Mouse (Mus musculus) neural tube, embryonic 13.5 days (tissue): ENCODE measurements at regions not wholly inside any gene's neighbourhood (a gene's known extent, or its start where the extent isn't known, plus 50 kb on each side); places are given as distances from the start of the nearest gene placed in this dataset.
A peak's percentile ranks its signal among the peaks of the same experiment; 100 is the strongest.

Experiments
- ATAC-seq: fragments of 200-750 bp; cut with Nextera tagmentation; 2 replicates; pipeline ENCODE4 v1.8.0; 2017; ENCODE audit warnings: low read depth, mild to moderate bottlenecking, moderate TSS enrichment, moderate library complexity
- H3K27ac ChIP-seq: fragments of 300-500 bp; sonication (generic); replicated peaks from 2 replicates; pipeline ENCODE4 v1.5.1; 2015; ENCODE audit warnings: moderate library complexity, mild to moderate bottlenecking, inconsistent platforms
- H3K27me3 ChIP-seq: fragments of 300-500 bp; sonication (generic); 2 replicates; pipeline ENCODE4 v1.6.1; 2015; ENCODE audit warnings: mild to moderate bottlenecking, inconsistent platforms
- H3K36me3 ChIP-seq: fragments of 300-500 bp; sonication (generic); 2 replicates; pipeline ENCODE4 v1.6.1; 2015; ENCODE audit warnings: mild to moderate bottlenecking, inconsistent platforms
- H3K4me1 ChIP-seq: fragments of 300-500 bp; sonication (generic); replicated peaks from 2 replicates; pipeline ENCODE4 v1.6.1; 2015; ENCODE audit warnings: inconsistent platforms
- H3K4me2 ChIP-seq: fragments of 300-500 bp; sonication (generic); 2 replicates; pipeline ENCODE4 v1.6.1; 2015; ENCODE audit warnings: inconsistent platforms, mild to moderate bottlenecking, moderate library complexity
- H3K4me3 ChIP-seq: fragments of 300-500 bp; sonication (generic); 2 replicates; pipeline ENCODE4 v1.5.1; 2015; ENCODE audit warnings: mild to moderate bottlenecking, inconsistent platforms
- H3K9ac ChIP-seq: fragments of 300-500 bp; sonication (generic); 2 replicates; pipeline ENCODE4 v1.6.1; 2015; ENCODE audit warnings: moderate library complexity, mild to moderate bottlenecking, inconsistent platforms
- H3K9me3 ChIP-seq: fragments of 300-500 bp; sonication (generic); 2 replicates; pipeline ENCODE4 v1.6.1; 2016; ENCODE audit warnings: inconsistent platforms
- WGBS: fragments of 180-500 bp; shearing (Covaris S2); methylation state at CpG from one replicate; pipeline ENCODE4 v1.1.7; 2015; 5-methylcytosine and 5-hydroxymethylcytosine counted together

DNA sequence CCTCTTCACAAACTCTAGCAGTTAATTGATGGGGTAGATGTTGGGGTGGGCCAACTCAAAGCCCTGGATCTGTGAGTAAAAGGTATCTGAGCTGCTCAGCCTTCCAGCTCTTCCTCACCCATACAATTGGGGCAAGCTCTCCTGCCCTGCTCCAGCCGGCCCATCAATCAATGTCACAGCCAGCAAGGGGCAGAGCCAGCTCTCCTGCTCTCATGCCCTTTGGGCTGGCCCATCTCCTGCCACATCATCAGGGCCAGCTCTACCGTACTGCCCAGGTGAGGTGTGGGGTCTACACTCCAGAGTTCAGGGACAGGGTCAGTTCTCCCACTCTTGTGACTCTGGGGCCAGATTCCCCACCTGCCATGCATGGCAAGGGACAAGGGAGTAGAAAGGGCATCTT lies 107.3 kb upstream of the 4930583I09Rik start:
- H3K4me3 ChIP-seq: no peak overlapping the region
- H3K4me2 ChIP-seq: no peak overlapping the region
- no peaks in the 10 kb centered on the region for H3K27me3 ChIP-seq
- H3K36me3 ChIP-seq: no peaks in the 10 kb centered on the region
- H3K27ac ChIP-seq: no peak overlapping the region
- WGBS: 84% methylated on average over 2 of the region's 2 CpGs
- no peak for ATAC-seq
- peaks cover 6% of the 10 kb centered on the region; the same call in 1 of the 2 replicates for H3K9me3 ChIP-seq
- no peak overlapping the region for H3K9ac ChIP-seq
- no peaks in the 10 kb centered on the region for H3K4me1 ChIP-seq

DNA sequence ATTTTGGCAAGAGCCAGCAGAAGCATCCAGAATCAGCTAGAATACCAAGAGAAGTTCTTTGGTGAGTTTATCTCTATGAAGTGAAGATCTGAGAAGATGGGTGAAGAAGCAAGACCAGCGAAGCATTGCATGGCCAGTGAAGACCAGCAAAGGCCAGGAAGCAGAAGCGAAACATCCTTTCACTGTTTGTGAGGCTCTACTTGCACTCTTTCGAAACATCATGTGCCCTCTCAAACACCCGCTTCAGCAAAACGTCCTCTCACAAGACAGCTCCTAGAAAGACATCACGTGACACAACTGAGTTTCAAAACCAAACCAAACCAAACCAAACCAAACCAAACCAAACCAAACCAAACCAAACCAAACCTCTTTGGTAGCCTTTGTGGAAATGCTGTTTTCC lies 105.7 kb upstream of the 4930583I09Rik start:
- Histone ChIP-seq H3K9me3 (peaks cover 6% of the 10 kb centered on the region; the same call in 1 of the 2 replicates), H3K4me2 (no peak overlapping the region), H3K4me1 (0 out of 2 replicates have a peak, but pooled peaks cover 6% of the 10 kb centered on the region), H3K36me3 (no peaks in the 10 kb centered on the region), H3K9ac (no peak overlapping the region), H3K4me3 (no peak overlapping the region), H3K27me3 (no peaks in the 10 kb centered on the region), H3K27ac (no peak overlapping the region)
- ATAC-seq: no peak
- WGBS: 91% methylated on average over 6 of the region's 6 CpGs

DNA sequence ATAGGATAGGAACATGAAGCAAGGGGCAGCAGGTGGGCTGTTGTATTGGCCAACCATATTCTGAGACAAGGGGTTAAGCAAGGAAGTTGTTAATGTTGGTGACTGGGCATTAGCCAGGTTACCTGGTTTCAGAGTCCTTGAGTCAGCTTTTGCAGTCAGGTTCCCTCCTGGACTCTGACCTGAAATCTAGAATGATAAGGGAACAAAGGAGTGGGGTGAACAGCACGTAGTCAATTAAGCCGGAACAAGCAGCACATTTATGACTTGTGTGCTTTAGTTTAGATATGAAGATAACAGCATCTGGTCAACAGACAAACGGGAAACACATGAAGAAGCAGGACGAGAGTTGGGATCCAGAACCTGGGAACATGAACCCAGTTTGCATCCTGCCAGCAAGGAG lies 99.8 kb upstream of the 4930583I09Rik start:
- Histone ChIP-seq H3K4me3 (no peak overlapping the region), H3K36me3 (no peaks in the 10 kb centered on the region), H3K27ac (no peak overlapping the region), H3K4me1 (0 out of 2 replicates have a peak, but pooled peaks cover 6% of the 10 kb centered on the region), H3K9me3 (peaks cover 6% of the 10 kb centered on the region; the same call in 1 of the 2 replicates), H3K27me3 (no peaks in the 10 kb centered on the region), H3K9ac (no peak overlapping the region), H3K4me2 (no peak overlapping the region)
- ATAC-seq: no peak
- WGBS: 87% methylated on average over 4 of the region's 4 CpGs

DNA sequence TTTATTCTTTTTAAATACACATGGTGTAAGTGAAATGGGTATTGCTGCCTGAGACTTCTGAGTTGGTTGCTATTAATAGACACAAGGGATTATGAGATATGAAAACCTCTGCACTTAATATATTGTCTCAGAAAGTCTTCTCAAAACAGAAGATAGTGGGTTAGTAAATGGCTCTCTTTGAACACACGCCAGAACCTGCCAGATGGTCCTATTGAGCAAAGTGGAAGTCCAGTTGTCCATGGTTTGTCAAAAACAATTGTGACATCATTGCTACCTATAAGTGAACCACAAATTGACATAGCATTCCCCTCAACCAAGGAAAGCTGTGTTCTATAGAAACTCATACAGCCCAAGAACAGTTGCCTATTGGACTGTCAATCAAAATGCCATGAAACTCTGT lies 98.5 kb upstream of the 4930583I09Rik start:
- no peak overlapping the region for H3K4me3 ChIP-seq
- H3K27ac ChIP-seq: no peak overlapping the region
- 0 out of 2 replicates have a peak, but pooled peaks cover 6% of the 10 kb centered on the region for H3K4me1 ChIP-seq
- H3K27me3 ChIP-seq: no peaks in the 10 kb centered on the region
- no peaks in the 10 kb centered on the region for H3K36me3 ChIP-seq
- no peak for ATAC-seq
- H3K4me2 ChIP-seq: no peak overlapping the region
- WGBS: 84% methylated on average over 1 of the region's 1 CpGs
- H3K9me3 ChIP-seq: peaks cover 6% of the 10 kb centered on the region; the same call in 1 of the 2 replicates
- H3K9ac ChIP-seq: no peak overlapping the region

DNA sequence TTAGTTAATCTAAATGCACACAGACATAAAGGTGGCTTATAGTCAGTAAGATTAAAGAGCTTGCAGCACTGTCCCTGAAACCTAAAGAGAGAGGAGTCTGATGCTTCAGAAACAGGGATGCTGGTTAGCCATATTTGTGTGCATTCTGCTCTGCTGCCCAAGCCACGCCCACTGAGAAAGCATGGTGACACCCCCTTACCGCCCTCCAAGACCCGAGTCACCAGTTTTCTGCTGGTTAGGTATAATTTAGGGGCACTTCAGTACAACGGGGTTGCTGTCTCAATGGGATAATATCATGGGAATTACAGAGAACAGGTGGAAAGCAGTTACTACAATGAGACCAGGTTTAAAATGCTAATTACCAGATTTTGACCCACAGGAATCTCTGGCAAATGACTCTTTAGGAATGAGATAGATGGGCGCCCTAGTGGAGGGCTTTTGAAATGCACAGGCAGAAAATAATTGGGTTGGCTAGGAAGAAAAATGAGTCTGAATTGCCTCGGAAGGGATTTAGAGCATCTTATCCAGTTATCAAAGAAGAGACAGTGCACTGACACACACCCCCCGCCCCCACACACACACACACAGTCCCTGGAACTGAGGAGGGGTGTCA lies 95.1 kb upstream of the 4930583I09Rik start:
- no peak overlapping the region for H3K4me3 ChIP-seq
- 39% methylated on average over 7 of the region's 7 CpGs for WGBS
- H3K4me2 ChIP-seq: no peak overlapping the region
- H3K4me1 ChIP-seq: no peaks in the 10 kb centered on the region
- H3K36me3 ChIP-seq: no peaks in the 10 kb centered on the region
- ATAC-seq: no peak
- no peaks in the 10 kb centered on the region for H3K9me3 ChIP-seq
- H3K9ac ChIP-seq: no peak overlapping the region
- no peaks in the 10 kb centered on the region for H3K27me3 ChIP-seq
- H3K27ac ChIP-seq: no peak overlapping the region

DNA sequence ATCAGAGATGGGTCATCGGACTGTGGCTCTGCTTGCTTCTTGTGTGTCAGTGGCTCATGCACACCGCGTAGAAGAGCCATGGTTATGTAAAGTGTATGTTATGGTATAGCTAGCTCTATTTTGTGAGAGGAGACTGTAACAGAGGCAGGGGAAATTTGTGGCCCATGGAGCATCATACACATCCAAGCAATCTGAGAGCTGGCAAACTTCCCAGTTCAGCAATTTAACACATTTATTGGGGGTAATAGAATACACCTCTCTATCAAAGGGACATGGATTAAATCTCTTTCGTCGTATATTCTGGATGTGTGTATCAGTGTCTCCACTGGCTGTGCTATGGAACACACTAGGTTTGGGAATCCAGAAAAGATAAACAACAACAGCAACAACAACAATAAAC lies 87.9 kb upstream of the 4930583I09Rik start:
- Histone ChIP-seq H3K4me3 (no peak overlapping the region), H3K9me3 (no peaks in the 10 kb centered on the region), H3K4me1 (0 out of 2 replicates have a peak, but pooled peaks cover 3% of the 10 kb centered on the region), H3K27me3 (no peaks in the 10 kb centered on the region), H3K4me2 (no peak overlapping the region), H3K9ac (no peak overlapping the region), H3K27ac (no peak overlapping the region), H3K36me3 (no peaks in the 10 kb centered on the region)
- WGBS: 79% methylated on average over 5 of the region's 5 CpGs
- ATAC-seq: peak; percentile 23; the same call in 1 of the 2 replicates

DNA sequence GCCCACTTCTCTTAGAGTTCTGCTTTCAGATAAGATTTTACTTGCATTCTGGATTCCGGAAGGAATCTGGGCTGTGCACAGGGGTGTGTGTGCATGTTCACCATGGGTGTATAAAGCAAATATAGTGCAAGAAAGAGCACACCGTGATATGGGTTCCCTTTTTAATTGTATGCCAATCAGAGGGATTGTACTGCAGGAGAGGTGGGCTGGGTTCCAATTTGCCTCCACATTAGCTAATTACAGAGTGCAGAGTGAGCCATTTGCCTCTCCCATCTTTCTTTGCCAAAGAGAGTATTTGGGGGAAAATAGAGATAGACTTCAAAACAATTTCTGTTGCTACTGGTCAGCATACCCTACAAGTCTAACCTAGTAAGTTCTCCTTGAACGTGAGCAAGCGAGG lies 86.4 kb upstream of the 4930583I09Rik start:
- ATAC-seq: no peak
- Histone ChIP-seq H3K9me3 (no peaks in the 10 kb centered on the region), H3K4me2 (no peak overlapping the region), H3K9ac (no peak overlapping the region), H3K27ac (no peak overlapping the region), H3K4me1 (0 out of 2 replicates have a peak, but pooled peaks cover 3% of the 10 kb centered on the region), H3K27me3 (no peaks in the 10 kb centered on the region), H3K36me3 (no peaks in the 10 kb centered on the region), H3K4me3 (no peak overlapping the region)
- 85% methylated on average over 4 of the region's 4 CpGs for WGBS

DNA sequence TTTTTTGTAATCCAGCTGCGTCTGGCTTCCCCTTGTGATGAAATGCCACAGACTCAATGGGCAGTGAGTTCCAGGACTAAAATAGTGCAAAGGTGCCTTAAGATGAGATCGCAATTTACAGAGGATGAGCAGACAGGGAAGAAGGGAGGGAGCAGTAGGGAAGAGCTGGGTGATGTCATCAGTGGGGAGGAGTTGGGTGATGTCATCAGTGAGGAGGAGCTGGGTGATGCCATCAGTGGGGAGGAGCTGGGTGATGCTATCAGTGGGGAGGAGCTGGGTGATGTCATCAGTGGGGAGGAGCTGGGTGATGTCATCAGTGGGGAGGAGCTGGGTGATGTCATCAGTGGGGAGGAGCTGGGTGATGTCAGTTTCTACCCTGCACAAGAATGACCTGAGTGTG lies 84.4 kb upstream of the 4930583I09Rik start:
- H3K4me2 ChIP-seq: no peak overlapping the region

DNA sequence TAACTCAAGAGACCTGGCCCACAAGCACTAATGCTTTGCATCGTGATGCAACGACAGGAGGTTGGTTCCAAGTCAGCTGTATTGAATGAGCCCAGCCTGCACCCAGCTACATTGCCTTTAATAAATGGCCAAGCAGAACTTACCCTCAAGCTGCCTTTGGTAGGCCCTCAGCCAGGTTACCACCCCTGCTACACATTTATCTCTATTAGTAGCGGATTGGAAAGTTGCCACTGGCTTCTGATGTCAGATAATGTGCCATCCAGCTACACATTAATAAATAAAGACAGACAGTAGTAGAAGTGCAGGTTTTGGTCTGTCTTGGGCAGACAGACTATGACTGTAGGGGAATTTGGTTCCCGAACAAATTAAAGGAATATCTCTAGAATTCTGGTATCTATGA lies 82.0 kb upstream of the 4930583I09Rik start:
- ATAC-seq: no peak
- Histone ChIP-seq H3K36me3 (no peaks in the 10 kb centered on the region), H3K9ac (no peak overlapping the region), H3K4me1 (peaks cover 30% of the 10 kb centered on the region), H3K4me3 (no peak overlapping the region), H3K27me3 (no peaks in the 10 kb centered on the region), H3K27ac (no peak overlapping the region), H3K9me3 (no peaks in the 10 kb centered on the region), H3K4me2 (no peak overlapping the region)
- WGBS: 84% methylated on average over 4 of the region's 4 CpGs

More for the DNA sequence above, 84.4 kb upstream of the 4930583I09Rik start:
- H3K27me3 ChIP-seq: no peaks in the 10 kb centered on the region
- no peaks in the 10 kb centered on the region for H3K9me3 ChIP-seq
- no peak overlapping the region for H3K4me3 ChIP-seq
- H3K36me3 ChIP-seq: no peaks in the 10 kb centered on the region
- ATAC-seq: no peak
- no peak overlapping the region for H3K27ac ChIP-seq
- WGBS: 85% methylated on average over 2 of the region's 2 CpGs
- no peak overlapping the region for H3K9ac ChIP-seq
- H3K4me1 ChIP-seq: peaks cover 17% of the 10 kb centered on the region

DNA sequence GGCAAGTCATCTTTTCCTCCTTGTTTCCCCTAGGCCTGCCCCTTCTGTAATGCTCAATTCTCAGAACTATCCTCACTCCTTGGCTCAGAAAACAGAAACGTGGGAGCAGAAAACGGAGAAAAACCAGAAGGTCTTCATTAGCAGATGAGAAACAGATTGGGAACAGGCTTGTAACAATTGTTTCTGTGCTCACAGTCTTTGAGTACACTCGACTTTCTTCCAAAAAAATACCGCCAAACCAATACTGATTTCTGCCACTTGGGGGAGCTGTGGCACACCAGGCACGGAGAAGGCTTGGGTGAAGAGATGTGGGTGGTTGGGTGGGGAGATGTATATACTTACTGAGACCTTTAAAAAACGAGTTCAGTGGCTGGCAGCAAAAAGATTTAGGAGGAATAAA lies 80.8 kb upstream of the 4930583I09Rik start:
- WGBS: 80% methylated on average over 6 of the region's 6 CpGs
- no peaks in the 10 kb centered on the region for H3K27me3 ChIP-seq
- no peak overlapping the region for H3K9ac ChIP-seq
- H3K27ac ChIP-seq: no peak overlapping the region
- no peak overlapping the region for H3K4me3 ChIP-seq
- peaks cover 30% of the 10 kb centered on the region for H3K4me1 ChIP-seq
- no peaks in the 10 kb centered on the region for H3K9me3 ChIP-seq
- no peaks in the 10 kb centered on the region for H3K36me3 ChIP-seq
- no peak for ATAC-seq
- H3K4me2 ChIP-seq: no peak overlapping the region

DNA sequence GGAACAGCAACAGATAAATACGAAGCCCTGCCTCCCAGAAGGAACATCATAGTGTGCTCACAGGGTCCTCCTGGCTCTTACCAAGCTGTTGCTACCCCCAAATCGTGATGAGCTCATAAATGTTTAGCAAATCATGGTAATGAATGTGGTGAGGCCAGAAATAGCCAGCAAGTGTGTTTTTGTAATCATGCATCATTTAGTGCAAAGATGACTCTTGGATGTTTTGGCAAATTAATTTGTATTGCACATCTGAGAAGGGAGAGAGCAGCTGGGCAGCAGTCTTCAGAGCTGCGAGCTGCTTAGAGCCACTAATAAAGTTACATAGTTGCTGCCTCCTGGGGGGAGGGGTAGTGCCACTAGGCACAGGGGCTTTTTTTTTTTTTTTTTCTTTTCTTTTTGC lies 79.8 kb upstream of the 4930583I09Rik start:
- 17% methylated on average over 3 of the region's 3 CpGs for WGBS
- Histone ChIP-seq H3K27ac (no peak overlapping the region), H3K4me3 (no peak overlapping the region), H3K4me2 (no peak overlapping the region), H3K9me3 (no peaks in the 10 kb centered on the region), H3K36me3 (no peaks in the 10 kb centered on the region), H3K9ac (no peak overlapping the region), H3K27me3 (no peaks in the 10 kb centered on the region), H3K4me1 (peaks cover 30% of the 10 kb centered on the region)
- ATAC-seq: peak; percentile 54; the same call in 1 of the 2 replicates

DNA sequence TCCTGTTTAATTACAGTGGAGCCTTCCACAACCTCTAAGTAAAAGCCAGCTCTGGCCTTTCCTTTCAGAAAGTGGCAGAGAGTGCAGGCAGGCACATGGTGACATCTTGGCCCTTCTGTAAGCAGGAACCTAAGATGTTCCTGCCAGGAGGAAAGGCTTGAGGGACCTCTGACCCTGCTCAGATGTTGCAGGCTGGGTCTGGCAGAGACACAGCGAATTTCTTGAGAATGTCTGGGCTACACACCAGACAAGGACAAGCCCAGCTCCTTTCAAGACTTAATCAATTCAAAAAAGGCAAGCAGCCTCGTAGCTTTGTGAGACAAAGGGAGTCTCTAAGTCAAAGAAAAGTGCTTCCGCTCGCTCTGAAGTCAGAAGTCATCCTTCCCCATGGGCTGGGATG lies 79.2 kb upstream of the 4930583I09Rik start:
- no peaks in the 10 kb centered on the region for H3K36me3 ChIP-seq
- H3K4me3 ChIP-seq: no peak overlapping the region
- no peak overlapping the region for H3K27ac ChIP-seq
- H3K4me1 ChIP-seq: peaks cover 30% of the 10 kb centered on the region
- no peaks in the 10 kb centered on the region for H3K9me3 ChIP-seq
- no peak overlapping the region for H3K4me2 ChIP-seq
- 16% methylated on average over 4 of the region's 4 CpGs for WGBS
- H3K27me3 ChIP-seq: no peaks in the 10 kb centered on the region
- 0 out of 2 replicates have a peak, but pooled peaks have one; percentile 29 for ATAC-seq
- no peak overlapping the region for H3K9ac ChIP-seq

DNA sequence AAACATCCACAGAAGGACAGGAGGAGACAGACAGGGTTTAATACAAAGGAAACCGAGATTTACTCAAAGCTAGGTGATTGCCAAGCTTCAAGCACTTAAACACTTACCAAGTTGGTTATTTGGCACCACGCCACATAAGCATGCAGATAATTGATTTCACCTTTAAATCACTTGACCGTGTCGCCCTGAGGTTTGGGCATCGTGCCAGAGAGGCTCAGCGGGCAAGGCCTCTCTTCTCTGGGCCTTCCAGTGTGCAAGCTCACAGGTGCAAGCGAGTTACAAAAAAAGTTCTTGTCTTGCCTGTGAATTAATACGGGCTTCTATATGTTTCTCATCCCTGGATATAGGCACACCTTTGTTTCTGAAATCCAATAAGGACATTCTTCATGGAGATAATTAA lies 78.4 kb upstream of the 4930583I09Rik start:
- peaks cover 30% of the 10 kb centered on the region for H3K4me1 ChIP-seq
- no peak overlapping the region for H3K4me2 ChIP-seq
- H3K9me3 ChIP-seq: no peaks in the 10 kb centered on the region
- ATAC-seq: 0 out of 2 replicates have a peak, but pooled peaks have one; percentile 34
- no peaks in the 10 kb centered on the region for H3K36me3 ChIP-seq
- no peak overlapping the region for H3K4me3 ChIP-seq
- WGBS: 23% methylated on average over 8 of the region's 8 CpGs
- no peak overlapping the region for H3K27ac ChIP-seq
- H3K27me3 ChIP-seq: no peaks in the 10 kb centered on the region
- no peak overlapping the region for H3K9ac ChIP-seq
